Mouse (Mus musculus) lung, adult 2 months (tissue): ENCODE results near the gene Aldh3b1.

ENCODE experiments used
- CTCF ChIP-seq: fragments of 200-500 bp; IDR thresholded peaks from 2 replicates; pipeline ENCODE4 v1.5.1; 2011; ENCODE audit warnings: mild to moderate bottlenecking, low read length, control low read depth; ENCODE audit not compliant: insufficient read depth
- POLR2A ChIP-seq: fragments of 200-500 bp; IDR thresholded peaks from 2 replicates; pipeline ENCODE4 v1.6.1; 2011; ENCODE audit warnings: low read depth, mild to moderate bottlenecking, control low read depth, low read length, borderline replicate concordance; ENCODE audit errors: extremely low read depth

GRCm38 (mm10) chr19:3912337-3913204 is 17.0 kb downstream of the Aldh3b1 start, which contains the start of gene Ndufs8:
- no peak for TF ChIP-seq CTCF
- TF ChIP-seq POLR2A = peak; percentile 91
